Mouse (Mus musculus) small intestine, adult 2 months (tissue): ENCODE results near the gene Gramd2. TPM values are rescaled to one million over a fixed set of nuclear protein-coding genes. Genes with fewer than 3 reads are reported as not detected.

Experiments
- H3K27ac ChIP-seq: fragments of 200-500 bp; 2 replicates; pipeline ENCODE4 v1.5.1; 2012; ENCODE audit warnings: low read depth, low read length, control low read depth, inconsistent platforms; ENCODE audit not compliant: insufficient read depth
- H3K27me3 ChIP-seq: fragments of 200-500 bp; 2 replicates; pipeline ENCODE4 v1.6.1; 2012; ENCODE audit warnings: mild to moderate bottlenecking, moderate library complexity, low read length, inconsistent platforms; ENCODE audit not compliant: control insufficient read depth, insufficient read depth
- H3K36me3 ChIP-seq: fragments of 200-500 bp; 2 replicates; pipeline ENCODE4 v1.6.1; 2012; ENCODE audit warnings: mild to moderate bottlenecking, low read length, control low read depth, inconsistent platforms; ENCODE audit not compliant: control insufficient read depth, insufficient read depth
- H3K4me1 ChIP-seq: fragments of 200-500 bp; 2 replicates; pipeline ENCODE4 v1.6.1; 2012; ENCODE audit warnings: low read length, inconsistent platforms, mixed read lengths; ENCODE audit not compliant: control insufficient read depth, insufficient read depth, insufficient read length
- H3K4me3 ChIP-seq: fragments of 200-500 bp; 2 replicates; pipeline ENCODE4 v1.5.1; 2012; ENCODE audit warnings: low read depth, mild to moderate bottlenecking, control low read depth, inconsistent platforms, low read length, moderate library complexity
- CTCF ChIP-seq: fragments of 200-500 bp; IDR thresholded peaks from 2 replicates; pipeline ENCODE4 v1.5.1; 2012; ENCODE audit warnings: low read depth, mild to moderate bottlenecking, control low read depth, inconsistent platforms, low read length, moderate library complexity, mixed read lengths; ENCODE audit not compliant: insufficient replicate concordance, insufficient read length; ENCODE audit errors: extremely low read depth
- POLR2A ChIP-seq: fragments of 200-500 bp; IDR thresholded peaks from 2 replicates; pipeline ENCODE4 v1.6.1; 2012; ENCODE audit warnings: low read depth, mild to moderate bottlenecking, control low read depth, inconsistent platforms, low read length, moderate library complexity
- WGBS: fragments of 180-500 bp; shearing (Covaris S2); methylation state at CpG from one replicate; pipeline ENCODE4 v1.1.7; 2018; 5-methylcytosine and 5-hydroxymethylcytosine counted together
- polyA plus RNA-seq: library from polyadenylated mRNA; depleted of rRNA; stranded (reverse); fragments of >200 nt; gene quantifications from 2 replicates; pipeline ENCODE4 v1.2.3, GENCODE M21; 2012

Gene Gramd2
- polyA plus RNA-seq, 1 experiment: 4.6 TPM

DNA sequence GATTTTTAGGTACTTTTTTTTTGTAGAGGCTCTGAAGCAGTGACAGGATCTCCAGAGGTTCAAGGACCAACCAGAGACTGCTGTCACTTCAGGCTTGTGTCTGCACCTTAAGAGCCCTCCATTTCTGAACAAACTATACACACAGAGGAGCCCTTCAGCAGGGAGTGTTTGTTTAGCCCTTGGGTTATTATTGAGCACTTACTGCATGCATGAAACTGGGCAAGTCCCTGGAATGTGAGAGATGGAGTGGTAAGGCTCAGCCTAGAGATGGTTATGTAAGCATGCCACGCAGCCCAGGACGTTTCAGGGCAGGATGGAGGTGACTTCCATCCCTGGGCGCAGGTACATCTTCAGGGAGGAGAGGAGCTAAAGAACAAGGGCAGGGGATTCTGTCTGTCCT lies 16.4 kb downstream of the Gramd2 start:
- TF ChIP-seq POLR2A: no peak
- no peak for TF ChIP-seq CTCF
- peaks cover 35% of the 10 kb centered on the region for H3K4me1 ChIP-seq
- WGBS: 83% methylated on average over 3 of the region's 3 CpGs
- H3K4me3 ChIP-seq: no peak overlapping the region
- H3K36me3 ChIP-seq: no peaks in the 10 kb centered on the region
- no peaks in the 10 kb centered on the region for H3K27me3 ChIP-seq
- H3K27ac ChIP-seq: no peak overlapping the region

- peaks cover 31% of the 10 kb centered on the region; the same call in 1 of the 2 replicates for H3K4me1 ChIP-seq
- no peak overlapping the region for H3K27ac ChIP-seq
- WGBS: 79% methylated on average over 7 of the region's 7 CpGs
- TF ChIP-seq CTCF (no peak), POLR2A (no peak)
- H3K36me3 ChIP-seq: no peaks in the 10 kb centered on the region
- H3K27me3 ChIP-seq: no peaks in the 10 kb centered on the region
- H3K4me3 ChIP-seq: no peak overlapping the region
These were observed 21.1 kb downstream of the Gramd2 start for GRCm38 (mm10) chr9:59701094-59701493.

- TF ChIP-seq POLR2A (no peak), CTCF (no peak)
- no peaks in the 10 kb centered on the region for H3K27me3 ChIP-seq
- no peak overlapping the region for H3K4me3 ChIP-seq
- H3K27ac ChIP-seq: peak overlapping the region; percentile 72
- peaks cover 43% of the 10 kb centered on the region; the same call in 1 of the 2 replicates for H3K4me1 ChIP-seq
- H3K36me3 ChIP-seq: no peaks in the 10 kb centered on the region
- 34% methylated on average over 6 of the region's 6 CpGs for WGBS
These were observed 23.2 kb downstream of the Gramd2 start for GRCm38 (mm10) chr9:59703099-59703498.

GRCm38 (mm10) chr9:59706850-59707825 lies 27.2 kb downstream of the Gramd2 start:
- Histone ChIP-seq H3K4me3 (no peak overlapping the region), H3K27ac (peak overlapping the region; percentile 92), H3K27me3 (no peaks in the 10 kb centered on the region), H3K4me1 (peaks cover 33% of the 10 kb centered on the region; the same call in 1 of the 2 replicates), H3K36me3 (no peaks in the 10 kb centered on the region)
- 26% methylated on average over 10 of the region's 10 CpGs for WGBS
- TF ChIP-seq CTCF (no peak), POLR2A (no peak)

- H3K27ac ChIP-seq: no peak overlapping the region
- H3K4me3 ChIP-seq: no peak overlapping the region
- WGBS: 55% methylated on average over 3 of the region's 3 CpGs
- TF ChIP-seq POLR2A: no peak
- no peak for TF ChIP-seq CTCF
- peaks cover 22% of the 10 kb centered on the region; the same call in 1 of the 2 replicates for H3K4me1 ChIP-seq
- H3K36me3 ChIP-seq: no peaks in the 10 kb centered on the region
- no peaks in the 10 kb centered on the region for H3K27me3 ChIP-seq
These were observed 29.3 kb downstream of the Gramd2 start for GRCm38 (mm10) chr9:59709225-59709624.

DNA sequence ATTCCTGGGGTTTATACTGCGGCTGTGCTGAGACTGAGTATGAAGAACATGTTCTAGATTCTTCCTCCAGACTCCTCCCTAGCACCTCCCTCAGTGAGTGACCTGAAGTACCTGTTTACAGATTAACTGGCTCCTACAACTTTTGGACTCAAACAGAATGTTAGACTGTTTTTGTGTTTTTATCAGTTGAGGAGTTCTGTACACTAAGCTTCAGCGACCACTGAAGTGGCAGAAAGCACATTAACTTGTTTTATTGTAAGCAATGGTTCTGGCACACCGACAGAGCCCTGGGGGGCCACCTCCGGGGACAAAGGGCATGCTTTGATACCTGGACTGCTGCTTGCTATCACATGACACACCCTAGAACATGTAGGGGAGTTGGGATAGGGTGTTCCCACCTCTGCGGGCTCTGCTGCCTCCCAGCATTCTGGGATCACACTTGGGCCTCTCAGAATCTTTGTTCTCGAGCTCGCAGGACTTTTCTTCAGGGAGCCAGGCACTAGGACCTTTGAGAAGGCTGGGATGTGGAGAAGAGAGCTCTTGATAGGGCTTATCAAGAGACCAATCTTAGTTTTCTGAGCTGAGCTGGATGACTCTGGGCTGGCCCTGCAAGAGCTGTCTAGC lies 36.4 kb downstream of the Gramd2 start:
- 18% methylated on average over 7 of the region's 7 CpGs for WGBS
- H3K36me3 ChIP-seq: no peaks in the 10 kb centered on the region
- H3K4me3 ChIP-seq: no peak overlapping the region
- peak overlapping the region; percentile 26 for H3K27ac ChIP-seq
- no peaks in the 10 kb centered on the region for H3K27me3 ChIP-seq
- no peak for TF ChIP-seq POLR2A
- H3K4me1 ChIP-seq: peaks cover 15% of the 10 kb centered on the region; the same call in 1 of the 2 replicates

DNA sequence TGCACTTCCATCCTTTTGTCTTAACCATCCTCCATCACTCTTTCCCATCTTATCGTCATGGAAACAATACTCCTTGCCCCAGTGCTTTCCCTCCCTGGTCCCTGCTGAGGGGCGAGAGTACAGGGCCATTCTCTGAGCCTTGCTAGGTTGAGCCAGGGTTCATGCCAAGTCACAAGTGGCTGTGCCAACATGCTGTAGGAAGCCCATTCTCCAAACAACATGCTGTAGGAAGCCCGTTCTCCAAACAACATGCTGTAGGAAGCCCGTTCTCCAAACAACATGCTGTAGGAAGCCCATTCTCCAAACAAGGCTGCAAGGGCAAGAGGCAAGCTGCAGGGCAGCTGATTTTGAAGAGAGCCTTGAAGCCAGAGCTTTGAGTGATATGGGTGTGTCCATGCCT lies 38.3 kb downstream of the Gramd2 start:
- 92% methylated on average over 4 of the region's 4 CpGs for WGBS
- no peak overlapping the region for H3K27ac ChIP-seq
- no peak overlapping the region for H3K4me3 ChIP-seq
- H3K36me3 ChIP-seq: no peaks in the 10 kb centered on the region
- H3K27me3 ChIP-seq: no peaks in the 10 kb centered on the region
- no peak for TF ChIP-seq CTCF
- TF ChIP-seq POLR2A: no peak
- peaks cover 15% of the 10 kb centered on the region; the same call in 1 of the 2 replicates for H3K4me1 ChIP-seq
